Mouse (Mus musculus) spleen, adult 2 months (tissue): Measurements from ENCODE around the gene Spen.

Experiments used
- CTCF ChIP-seq: fragments of 200-500 bp; IDR thresholded peaks from 2 replicates; pipeline ENCODE4 v1.5.1; 2011; ENCODE audit warnings: mild to moderate bottlenecking, inconsistent platforms; ENCODE audit not compliant: insufficient read depth, insufficient read length, insufficient replicate concordance; ENCODE audit errors: extremely low read depth
- POLR2A ChIP-seq: fragments of 200-500 bp; IDR thresholded peaks from 2 replicates; pipeline ENCODE4 v1.6.1; 2011; ENCODE audit warnings: low read depth, low read length, inconsistent platforms

DNA sequence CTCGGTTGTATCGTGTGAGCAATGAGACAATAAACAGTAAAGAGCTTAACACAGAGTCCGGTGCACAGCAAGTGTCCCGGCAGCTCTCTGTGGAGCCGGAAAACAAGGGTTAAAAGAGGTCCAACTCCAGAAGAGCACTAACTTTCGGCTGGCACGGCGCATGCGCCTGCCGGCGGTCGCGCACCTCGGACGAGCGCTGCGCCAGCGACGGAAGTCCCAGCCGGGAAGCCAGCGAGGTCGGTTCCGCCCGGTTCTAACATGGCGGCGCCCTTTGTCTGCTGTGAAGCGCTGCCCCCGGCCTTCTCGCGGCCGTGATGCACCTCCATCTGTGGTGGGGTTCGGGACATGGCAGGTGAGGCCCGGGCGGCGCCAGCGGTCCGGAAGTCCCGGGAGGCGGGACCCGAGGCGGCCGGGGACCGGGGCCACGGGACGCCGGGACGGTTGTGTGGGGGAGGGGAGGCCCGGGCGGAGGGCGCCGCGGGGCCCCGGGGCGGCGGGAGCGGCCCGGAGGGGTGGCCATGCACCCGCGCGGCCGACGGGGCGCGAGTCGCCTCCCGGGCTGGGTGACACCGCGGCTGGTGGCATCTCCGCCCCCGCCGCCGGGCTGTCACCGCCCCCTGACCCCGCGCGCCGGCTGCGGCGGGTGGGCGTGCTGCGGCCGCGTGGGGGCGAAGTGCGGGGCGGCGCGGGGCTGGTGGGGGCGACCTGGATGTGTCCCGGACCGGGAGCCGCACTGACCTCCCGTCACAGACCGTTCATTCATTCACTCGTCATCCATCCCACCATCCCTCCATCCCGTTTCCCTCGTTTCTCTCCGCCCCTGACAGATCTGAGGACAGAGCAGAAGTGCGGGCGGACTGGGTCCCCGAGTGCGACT, 93.7 kb downstream of the Spen start, which contains the start of gene Zbtb17:
- TF ChIP-seq CTCF (no peak), POLR2A (no peak; the same call in 1 of the 2 replicates)
